Mouse (Mus musculus) macrophage (primary cell): Measurements from ENCODE around the gene Osgep. TPM values are rescaled to one million over a fixed set of nuclear protein-coding genes. Genes with fewer than 3 reads are reported as not detected.
"Not testable (repeated sequence)": the region's sequence is repeated elsewhere in the genome, so short reads cannot be mapped to it uniquely, and the experiment has no call there.

Experiments used
- H3K27ac ChIP-seq: fragments of 350-480 bp; formaldehyde crosslinking; 2 replicates; pipeline ENCODE4 v1.9.0; 2021
- H3K36me3 ChIP-seq: fragments of 350-480 bp; formaldehyde crosslinking; 2 replicates; pipeline ENCODE4 v1.9.0; 2021; ENCODE audit errors: inconsistent target
- H3K4me3 ChIP-seq: fragments of 350-480 bp; formaldehyde crosslinking; 2 replicates; pipeline ENCODE4 v1.9.0; 2021; ENCODE audit errors: inconsistent target
- H3K79me2 ChIP-seq: fragments of 350-480 bp; formaldehyde crosslinking; 2 replicates; pipeline ENCODE4 v1.9.0; 2021; ENCODE audit errors: inconsistent target
- WGBS: methylation state at CpG from one replicate; pipeline ENCODE4 v1.1.7; 2026; ENCODE audit warnings: inconsistent platforms; ENCODE audit not compliant: missing documents; 5-methylcytosine and 5-hydroxymethylcytosine counted together
- polyA plus RNA-seq: library from polyadenylated mRNA; stranded (reverse); fragments of 250-400 nt; gene quantifications from 3 replicates; pipeline ENCODE4 v1.2.4, GENCODE M21; 2018; ENCODE audit warnings: inconsistent platforms

Osgep gene
- polyA plus RNA-seq, 1 experiment from 2014 or later: 56.9 TPM

DNA sequence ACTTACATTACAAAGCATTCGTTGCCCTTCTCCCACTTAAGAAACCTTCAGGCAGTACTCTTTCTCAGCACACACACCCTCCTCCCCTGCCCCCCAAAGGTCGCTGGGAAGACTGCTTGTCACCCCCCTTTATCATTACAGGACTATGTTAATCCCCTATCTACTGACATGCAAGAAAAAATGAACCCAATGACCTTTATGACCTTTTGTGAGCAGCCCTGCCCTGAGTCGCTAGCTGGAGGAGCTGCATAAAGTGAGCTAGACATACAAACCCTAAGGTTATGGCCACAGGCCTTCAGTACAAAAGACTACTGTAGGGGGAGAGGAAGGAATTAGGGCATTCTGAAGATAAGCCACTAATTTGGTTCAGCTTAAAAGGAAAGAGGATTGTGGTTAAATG is 13.3 kb downstream of the Osgep start:
- WGBS: 92% methylated on average over 3 of the region's 3 CpGs
- Histone ChIP-seq H3K79me2 (no peaks in the 10 kb centered on the region), H3K27ac (no peak overlapping the region), H3K4me3 (no peak overlapping the region), H3K36me3 (peaks cover 35% of the 10 kb centered on the region)

- peaks cover 6% of the 10 kb centered on the region; the same call in 1 of the 2 replicates for H3K36me3 ChIP-seq
- 31% methylated on average over 3 of the region's 4 CpGs for WGBS
- H3K27ac ChIP-seq: no peak overlapping the region
- no peak overlapping the region for H3K4me3 ChIP-seq
- no peaks in the 10 kb centered on the region for H3K79me2 ChIP-seq
These were observed 16.6 kb downstream of the Osgep start for GRCm38 (mm10) chr14:50908126-50908525.

DNA sequence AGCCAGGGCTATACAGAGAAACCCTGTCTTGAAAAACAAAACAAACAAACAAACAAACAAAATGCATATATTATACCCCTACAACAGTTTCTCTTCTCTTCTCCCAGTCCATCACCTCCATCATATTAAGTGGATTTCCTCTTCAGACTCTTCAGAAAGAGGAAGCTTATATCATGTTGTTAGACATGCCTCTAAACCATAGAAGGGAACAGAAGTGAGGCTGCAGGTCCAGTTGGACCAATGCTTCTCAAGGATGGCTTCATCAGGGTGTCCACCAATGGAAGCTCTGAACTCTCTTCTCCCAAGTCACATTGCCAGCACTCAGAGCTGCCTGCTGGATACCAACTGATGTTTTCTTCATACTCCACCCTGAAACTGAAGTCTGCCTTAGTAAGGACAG is 19.4 kb downstream of the Osgep start:
- H3K27ac ChIP-seq, H3K4me3 ChIP-seq, H3K79me2 ChIP-seq, H3K36me3 ChIP-seq: not testable (repeated sequence)

- 93% methylated on average over 3 of the region's 4 CpGs for WGBS
- Histone ChIP-seq H3K4me3 (no peak overlapping the region), H3K36me3 (no peaks in the 10 kb centered on the region), H3K27ac (no peak overlapping the region), H3K79me2 (no peaks in the 10 kb centered on the region)
These were observed 19.9 kb downstream of the Osgep start for GRCm38 (mm10) chr14:50904828-50905129.

DNA sequence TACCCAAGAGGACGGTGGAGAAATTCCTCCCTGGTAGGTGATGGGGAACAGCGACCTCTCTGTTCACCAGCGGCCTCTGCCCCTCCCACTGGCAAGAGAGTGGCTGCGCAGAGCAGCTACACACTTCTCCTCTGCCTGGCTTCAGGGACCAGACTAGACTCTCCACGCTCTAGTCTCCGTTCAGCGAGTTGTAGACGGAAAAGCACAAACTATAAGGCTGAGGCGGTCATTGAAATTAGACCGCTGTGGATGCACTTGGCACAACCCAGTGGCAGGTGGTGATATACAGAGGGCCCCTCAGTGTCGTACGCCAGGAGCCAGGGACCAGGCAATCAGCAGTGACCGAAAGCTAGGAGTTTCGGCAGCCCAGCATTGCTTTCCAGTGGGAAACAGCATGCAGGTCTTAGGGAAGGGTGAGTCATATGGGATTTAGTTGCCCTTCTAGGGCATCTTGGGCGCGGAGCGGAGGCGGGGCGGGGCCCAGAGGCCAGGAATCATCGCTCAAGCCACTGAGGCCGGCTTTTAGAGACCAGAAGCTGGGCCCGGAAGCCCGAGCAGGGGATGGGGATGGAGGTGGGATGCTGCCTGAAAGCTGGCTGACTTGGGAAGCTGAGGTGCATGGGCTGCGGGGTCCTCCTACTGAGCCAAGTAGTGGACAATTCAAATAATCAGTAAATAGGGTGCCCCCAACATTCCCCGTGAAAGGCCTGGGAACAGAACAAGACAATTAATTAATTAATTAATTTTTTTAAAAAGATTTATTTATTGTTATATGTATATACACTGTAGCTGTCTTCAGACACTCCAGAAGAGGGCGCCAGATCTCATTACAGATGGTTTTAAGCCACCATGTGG is 20.5 kb downstream of the Osgep start:
- no peaks in the 10 kb centered on the region for H3K36me3 ChIP-seq
- H3K4me3 ChIP-seq: no peak overlapping the region; the same call in 1 of the 2 replicates
- 52% methylated on average over 25 of the region's 26 CpGs for WGBS
- no peaks in the 10 kb centered on the region for H3K79me2 ChIP-seq
- H3K27ac ChIP-seq: no peak overlapping the region

DNA sequence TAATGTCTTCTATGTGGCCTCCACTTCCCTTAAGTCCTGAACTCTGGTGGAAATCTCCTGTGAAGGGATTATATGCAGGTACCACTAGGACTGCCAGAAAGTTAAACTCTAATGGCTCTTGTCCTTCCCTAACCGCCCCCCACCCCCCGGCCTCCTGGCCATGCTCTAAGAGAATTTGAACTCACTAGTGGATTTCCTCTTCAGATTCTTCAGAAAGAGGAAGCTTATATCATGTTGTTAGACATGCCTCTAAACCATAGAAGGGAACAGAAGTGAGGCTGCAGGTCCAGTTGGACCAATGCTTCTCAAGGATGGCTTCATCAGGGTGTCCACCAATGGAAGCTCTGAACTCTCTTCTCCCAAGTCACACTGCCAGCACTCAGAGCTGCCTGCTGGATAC is 26.7 kb downstream of the Osgep start:
- H3K36me3 ChIP-seq, H3K79me2 ChIP-seq, H3K4me3 ChIP-seq: not testable (repeated sequence)
- H3K27ac ChIP-seq: peak overlapping the region; percentile 54
- WGBS: 13% methylated on average over 2 of the region's 2 CpGs

DNA sequence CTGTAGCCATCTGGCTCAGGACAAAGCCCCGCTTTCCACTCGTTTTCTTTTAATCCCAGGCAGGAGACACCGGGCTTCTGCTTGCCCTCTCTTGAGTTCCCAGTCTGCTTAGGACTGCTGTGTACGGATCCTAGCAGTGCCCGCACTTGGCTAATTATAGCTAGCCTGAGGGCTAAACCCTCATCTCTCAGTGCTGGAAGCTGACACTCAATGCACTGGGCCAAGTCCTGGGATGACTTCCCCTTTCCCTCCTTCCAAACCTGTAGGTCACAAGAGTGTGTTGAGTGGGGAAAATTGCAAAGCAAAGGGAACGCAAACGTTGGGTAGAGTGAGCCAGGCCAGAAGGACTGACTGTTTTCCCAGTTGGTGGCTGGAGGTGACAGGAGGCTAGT is 27.3 kb downstream of the Osgep start, which contains the start of gene Klhl33:
Gene Klhl33, minus strand, starts transcription at position 134 of the 392 bp plus-strand sequence.
- Histone ChIP-seq H3K36me3 (no peaks in the 10 kb centered on the region), H3K4me3 (no peak within 1 kb of the TSS), H3K27ac (peak within 1 kb of the TSS; percentile 54), H3K79me2 (no peaks in the 10 kb centered on the region)
- WGBS: 63% methylated on average over 7 of the region's 7 CpGs

- H3K27ac ChIP-seq: peak overlapping the region; percentile 54
- 67% methylated on average over 22 of the region's 23 CpGs for WGBS
- no peaks in the 10 kb centered on the region for H3K79me2 ChIP-seq
- H3K4me3 ChIP-seq: no peak overlapping the region
- H3K36me3 ChIP-seq: no peaks in the 10 kb centered on the region
These were observed 27.8 kb downstream of the Osgep start for GRCm38 (mm10) chr14:50896747-50897373.

DNA sequence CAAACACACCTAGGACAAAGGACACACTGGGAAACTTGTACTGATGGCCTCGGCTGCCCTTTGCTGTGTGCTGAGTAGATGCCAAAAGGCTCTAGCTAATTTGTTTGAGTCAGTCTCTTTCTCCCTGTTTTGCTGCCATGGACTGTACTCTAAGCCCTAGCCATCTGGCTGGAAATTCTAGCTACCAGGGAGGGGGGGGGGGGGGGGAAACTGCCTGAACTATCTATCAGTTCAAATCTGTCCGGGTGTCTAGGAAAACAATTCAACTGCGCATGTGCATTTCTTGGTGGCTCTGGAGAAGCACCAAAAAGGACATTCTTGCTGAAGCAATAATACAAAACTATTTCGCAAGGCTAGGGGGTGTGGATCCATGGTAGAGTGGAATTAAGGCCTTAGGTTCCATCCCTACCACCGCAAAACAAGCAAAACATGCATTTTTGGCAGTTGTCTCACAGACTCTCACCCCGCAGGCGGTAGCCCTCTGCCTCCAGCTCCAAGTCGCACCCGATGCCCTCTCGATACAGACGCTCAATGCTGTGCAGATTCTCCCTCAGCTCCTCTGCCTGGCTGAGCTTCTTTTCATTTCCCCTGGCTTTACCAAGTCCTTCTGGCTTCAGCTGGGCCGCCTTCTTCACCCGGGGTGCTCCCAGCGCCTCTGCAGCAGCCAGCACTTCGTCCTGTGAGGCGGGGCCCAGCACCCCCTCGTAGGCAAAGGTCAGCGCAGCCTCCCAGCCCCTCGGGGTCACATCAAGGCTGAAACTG is 28.5 kb downstream of the Osgep start:
- WGBS: 29% methylated on average over 19 of the region's 19 CpGs
- Histone ChIP-seq H3K27ac (peak overlapping the region; percentile 54), H3K4me3 (no peak overlapping the region), H3K79me2 (no peaks in the 10 kb centered on the region), H3K36me3 (no peaks in the 10 kb centered on the region)

- H3K79me2 ChIP-seq: no peaks in the 10 kb centered on the region
- H3K27ac ChIP-seq: no peak overlapping the region
- H3K36me3 ChIP-seq: no peaks in the 10 kb centered on the region
- H3K4me3 ChIP-seq: no peak overlapping the region
These were observed 29.3 kb downstream of the Osgep start for GRCm38 (mm10) chr14:50895407-50895806.

- no peak overlapping the region for H3K4me3 ChIP-seq
- no peak overlapping the region for H3K27ac ChIP-seq
- no peaks in the 10 kb centered on the region for H3K36me3 ChIP-seq
- no peaks in the 10 kb centered on the region for H3K79me2 ChIP-seq
- WGBS: 40% methylated on average over 21 of the region's 22 CpGs
These were observed 31.9 kb downstream of the Osgep start for GRCm38 (mm10) chr14:50892541-50893459.

DNA sequence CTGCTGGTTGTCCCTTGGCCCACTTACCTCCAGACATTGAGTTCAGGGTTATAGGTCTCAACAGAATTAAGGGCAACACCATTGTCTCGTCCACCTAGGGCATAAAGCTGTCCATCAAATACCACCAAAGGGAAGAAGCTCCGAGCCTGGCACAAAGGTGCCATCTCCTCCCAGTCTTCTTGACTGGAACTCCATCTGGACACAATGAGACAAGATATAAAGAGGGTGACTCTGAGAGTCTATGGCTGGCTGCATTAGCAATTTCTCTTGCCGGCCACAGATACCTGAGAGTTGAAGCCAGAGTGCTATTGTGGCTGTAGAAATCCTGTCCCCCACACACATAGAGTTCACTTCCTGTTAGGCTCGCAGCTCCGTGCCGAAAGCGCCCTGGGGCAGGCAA is 32.6 kb downstream of the Osgep start:
- H3K79me2 ChIP-seq: no peaks in the 10 kb centered on the region
- no peak overlapping the region for H3K27ac ChIP-seq
- no peaks in the 10 kb centered on the region for H3K36me3 ChIP-seq
- no peak overlapping the region for H3K4me3 ChIP-seq
- 55% methylated on average over 5 of the region's 7 CpGs for WGBS

GRCm38 (mm10) chr14:50891621-50892020 is 33.1 kb downstream of the Osgep start:
- no peaks in the 10 kb centered on the region for H3K36me3 ChIP-seq
- no peak overlapping the region for H3K27ac ChIP-seq
- 97% methylated on average over 8 of the region's 8 CpGs for WGBS
- H3K79me2 ChIP-seq: no peaks in the 10 kb centered on the region
- H3K4me3 ChIP-seq: no peak overlapping the region

- H3K4me3 ChIP-seq: no peak overlapping the region
- no peak overlapping the region for H3K27ac ChIP-seq
- WGBS: 86% methylated on average over 6 of the region's 6 CpGs
- H3K79me2 ChIP-seq: no peaks in the 10 kb centered on the region
- H3K36me3 ChIP-seq: no peaks in the 10 kb centered on the region
These were observed 48.3 kb downstream of the Osgep start for GRCm38 (mm10) chr14:50876236-50876950.
